Mouse (Mus musculus) G1E (cell line): Measurements from ENCODE around the gene Tsc1.

ENCODE experiments used
- CTCF ChIP-seq: IDR thresholded peaks from 2 replicates; pipeline ENCODE4 v1.5.1; 2012; ENCODE audit warnings: low read depth, low read length, inconsistent platforms, mixed read lengths
- GATA1 ChIP-seq: IDR thresholded peaks from 2 replicates; pipeline ENCODE4 v1.6.1; 2012; ENCODE audit warnings: borderline replicate concordance, low read length, inconsistent platforms, mixed read lengths

GRCm38 (mm10) chr2:28592809-28593208 is 48.2 kb upstream of the Tsc1 start:
- TF ChIP-seq CTCF (peak; percentile 94), GATA1 (no peak)
